Mouse (Mus musculus): ENCODE data around the gene Tedc2.

- TF ChIP-seq CTCF (IDR thresholded peaks at IDR 0.05; ENCODE audit: insufficient read depth, low read length), result no peak
- TF ChIP-seq POLR2A (IDR thresholded peaks at IDR 0.05; ENCODE audit: borderline replicate concordance, extremely low read depth, low read depth, low read length), result no peak
Observed at GRCm38 (mm10) chr17:24212441-24213018, 8.1 kb downstream of the Tedc2 start.
